Mouse (Mus musculus) kidney, postnatal 10 days (tissue): ENCODE results near the gene Megf8.

Experiments used
- DNase-seq: peaks from one replicate; pipeline ENCODE4 v3.0.0; 2021; ENCODE audit warnings: mixed read lengths

Megf8 gene

GRCm38 (mm10) chr7:25279861-25280791, 36.8 kb upstream of the Megf8 start:
- peak; percentile 79 for DNase-seq

- DNase-seq: no peak
These were observed 35.7 kb upstream of the Megf8 start for GRCm38 (mm10) chr7:25281166-25281733.

GRCm38 (mm10) chr7:25281734-25282601, 35.0 kb upstream of the Megf8 start:
- DNase-seq: peak; percentile 100

GRCm38 (mm10) chr7:25282731-25283211, 34.2 kb upstream of the Megf8 start:
- DNase-seq: peak; percentile 73

GRCm38 (mm10) chr7:25283637-25284036, 33.3 kb upstream of the Megf8 start:
- peak; percentile 29 for DNase-seq

- peak; percentile 3 for DNase-seq
These were observed 32.8 kb upstream of the Megf8 start for GRCm38 (mm10) chr7:25284171-25284570.

GRCm38 (mm10) chr7:25284766-25285165, 32.2 kb upstream of the Megf8 start:
- DNase-seq: peak; percentile 47

GRCm38 (mm10) chr7:25285511-25286238, 31.3 kb upstream of the Megf8 start:
- no peak for DNase-seq

GRCm38 (mm10) chr7:25286989-25287388, 30.0 kb upstream of the Megf8 start:
- peak; percentile 17 for DNase-seq

GRCm38 (mm10) chr7:25288011-25288410, 29.0 kb upstream of the Megf8 start:
- DNase-seq: no peak

- no peak for DNase-seq
These were observed 28.2 kb upstream of the Megf8 start for GRCm38 (mm10) chr7:25288721-25289120.

GRCm38 (mm10) chr7:25289925-25290324, 27.0 kb upstream of the Megf8 start:
- no peak for DNase-seq

GRCm38 (mm10) chr7:25290463-25290862, 26.5 kb upstream of the Megf8 start:
- DNase-seq: no peak

GRCm38 (mm10) chr7:25290911-25291310, 26.1 kb upstream of the Megf8 start:
- DNase-seq: peak; percentile 84

- DNase-seq: peak; percentile 66
These were observed 24.9 kb upstream of the Megf8 start for GRCm38 (mm10) chr7:25292107-25292506.

GRCm38 (mm10) chr7:25293191-25293739, 23.7 kb upstream of the Megf8 start:
- DNase-seq: peak; percentile 12

GRCm38 (mm10) chr7:25294495-25294894, 22.5 kb upstream of the Megf8 start:
- no peak for DNase-seq

GRCm38 (mm10) chr7:25294960-25295722, 21.8 kb upstream of the Megf8 start:
- no peak for DNase-seq

- peak; percentile 70 for DNase-seq
These were observed 20.0 kb upstream of the Megf8 start for GRCm38 (mm10) chr7:25296945-25297453.

GRCm38 (mm10) chr7:25297454-25298325, 19.3 kb upstream of the Megf8 start, which contains the start of gene Pafah1b3:
Pafah1b3 (minus strand) TSS chr7:25297986.
- peak; percentile 89 for DNase-seq
